Mouse (Mus musculus): ENCODE measurements around the gene Tigit. TPM values are rescaled to one million over a fixed set of nuclear protein-coding genes. Genes with fewer than 3 reads are reported as not detected.

Tigit gene
- total RNA-seq, 2 experiments from 2014 or later: not detected

- no peak for DNase-seq (ENCODE audit: low spot score in 2 of 2)
These were observed 8.0 kb upstream of the Tigit start for GRCm38 (mm10) chr16:43671972-43672371.

GRCm38 (mm10) chr16:43668294-43668693, 4.3 kb upstream of the Tigit start:
- DNase-seq (ENCODE audit: low spot score in 2 of 2): no peak

- DNase-seq (ENCODE audit: low spot score in 2 of 2): no peak
These were observed 915 bp upstream of the Tigit start for GRCm38 (mm10) chr16:43664861-43665260.

GRCm38 (mm10) chr16:43662124-43663004, 1.6 kb downstream of the Tigit start:
- no peak for DNase-seq (ENCODE audit: low spot score in 2 of 2)

- no peak for DNase-seq (ENCODE audit: low spot score in 2 of 2)
These were observed 2.4 kb downstream of the Tigit start for GRCm38 (mm10) chr16:43661576-43661975.

GRCm38 (mm10) chr16:43655183-43655787, 8.7 kb downstream of the Tigit start:
- DNase-seq (ENCODE audit: low spot score in 2 of 2): no peak

GRCm38 (mm10) chr16:43654269-43654668, 9.7 kb downstream of the Tigit start:
- DNase-seq (ENCODE audit: low spot score in 2 of 2): no peak

- no peak for DNase-seq (ENCODE audit: low spot score in 2 of 2)
These were observed 10.7 kb downstream of the Tigit start for GRCm38 (mm10) chr16:43653288-43653687.

- DNase-seq (ENCODE audit: low spot score in 2 of 2): no peak
These were observed 13.4 kb downstream of the Tigit start for GRCm38 (mm10) chr16:43650355-43651080.

GRCm38 (mm10) chr16:43647641-43648040, 16.3 kb downstream of the Tigit start:
- no peak for DNase-seq (ENCODE audit: low spot score in 2 of 2)

- DNase-seq (ENCODE audit: low spot score in 2 of 2): no peak
These were observed 17.0 kb downstream of the Tigit start for GRCm38 (mm10) chr16:43646943-43647342.

- no peak for DNase-seq (ENCODE audit: low spot score in 2 of 2)
These were observed 18.1 kb downstream of the Tigit start for GRCm38 (mm10) chr16:43645879-43646278.

- no peak for DNase-seq (ENCODE audit: low spot score in 2 of 2)
These were observed 22.7 kb downstream of the Tigit start for GRCm38 (mm10) chr16:43641230-43641629.

GRCm38 (mm10) chr16:43638406-43639049, 25.4 kb downstream of the Tigit start:
- DNase-seq (ENCODE audit: low spot score in 2 of 2): peak in 1 of 2 experiments; percentile 38

- peak in 1 of 2 experiments; percentile 42 for DNase-seq (ENCODE audit: low spot score in 2 of 2)
These were observed 26.7 kb downstream of the Tigit start for GRCm38 (mm10) chr16:43637241-43637640.

GRCm38 (mm10) chr16:43634037-43634436, 29.9 kb downstream of the Tigit start:
- no peak for DNase-seq (ENCODE audit: low spot score in 2 of 2)

- DNase-seq (ENCODE audit: low spot score in 2 of 2): no peak
These were observed 32.2 kb downstream of the Tigit start for GRCm38 (mm10) chr16:43631758-43632157.

GRCm38 (mm10) chr16:43628662-43629061, 35.3 kb downstream of the Tigit start:
- DNase-seq (ENCODE audit: low spot score in 2 of 2): no peak

GRCm38 (mm10) chr16:43625956-43626355, 38.0 kb downstream of the Tigit start:
- peak in 1 of 2 experiments; percentile 67 for DNase-seq (ENCODE audit: low spot score in 2 of 2)

- DNase-seq (ENCODE audit: low spot score in 2 of 2): no peak
These were observed 38.7 kb downstream of the Tigit start for GRCm38 (mm10) chr16:43625289-43625688.

GRCm38 (mm10) chr16:43624876-43625275, 39.1 kb downstream of the Tigit start:
- DNase-seq (ENCODE audit: low spot score in 2 of 2): no peak

All from layer of hippocampus, postnatal 14 days (tissue).